Mouse (Mus musculus) liver, embryonic 15.5 days (tissue): ENCODE data around the gene Olfr342. TPM values are rescaled to one million over a fixed set of nuclear protein-coding genes. Genes with fewer than 3 reads are reported as not detected.

Experiments
- ATAC-seq: fragments of 200-750 bp; cut with Nextera tagmentation; 2 replicates; pipeline ENCODE4 v1.8.0; 2017; ENCODE audit warnings: moderate number of reproducible peaks, mild to moderate bottlenecking, moderate library complexity; ENCODE audit not compliant: insufficient read depth
- H3K27ac ChIP-seq: fragments of 300-500 bp; sonication (generic); replicated peaks from 2 replicates; pipeline ENCODE4 v1.5.1; 2015; ENCODE audit warnings: mild to moderate bottlenecking, inconsistent platforms
- H3K27me3 ChIP-seq: fragments of 300-500 bp; sonication (generic); 2 replicates; pipeline ENCODE4 v1.6.1; 2015; ENCODE audit warnings: mild to moderate bottlenecking, inconsistent platforms
- H3K36me3 ChIP-seq: fragments of 300-500 bp; sonication (generic); replicated peaks from 2 replicates; pipeline ENCODE4 v1.6.1; 2015; ENCODE audit warnings: moderate library complexity, mild to moderate bottlenecking, inconsistent platforms
- H3K4me1 ChIP-seq: fragments of 300-500 bp; sonication (generic); replicated peaks from 2 replicates; pipeline ENCODE4 v1.6.1; 2015; ENCODE audit warnings: inconsistent platforms
- H3K4me2 ChIP-seq: fragments of 300-500 bp; sonication (generic); 2 replicates; pipeline ENCODE4 v1.6.1; 2015; ENCODE audit warnings: moderate library complexity, mild to moderate bottlenecking, inconsistent platforms
- H3K4me3 ChIP-seq: fragments of 300-500 bp; sonication (generic); replicated peaks from 2 replicates; pipeline ENCODE4 v1.5.1; 2015; ENCODE audit warnings: mild to moderate bottlenecking, inconsistent platforms
- H3K9ac ChIP-seq: fragments of 300-500 bp; sonication (generic); 2 replicates; pipeline ENCODE4 v1.6.1; 2015; ENCODE audit warnings: moderate library complexity, mild to moderate bottlenecking, inconsistent platforms
- H3K9me3 ChIP-seq: fragments of 300-500 bp; sonication (generic); replicated peaks from 2 replicates; pipeline ENCODE4 v1.6.1; 2016; ENCODE audit warnings: inconsistent platforms
- WGBS: fragments of 180-500 bp; shearing (Covaris S2); methylation state at CpG from one replicate; pipeline ENCODE4 v1.1.7; 2015; ENCODE audit warnings: mixed read lengths; ENCODE audit not compliant: insufficient replicate concordance; 5-methylcytosine and 5-hydroxymethylcytosine counted together
- polyA plus RNA-seq: library from polyadenylated mRNA; unstranded; fragments of >200 nt; fragmentation: Nextera tagmentation; extraction: Ambion mirVana; gene quantifications from 2 replicates; pipeline ENCODE4 v1.2.1, GENCODE M21; 2015

Olfr342 gene
- polyA plus RNA-seq: not detected in 2 replicates

DNA sequence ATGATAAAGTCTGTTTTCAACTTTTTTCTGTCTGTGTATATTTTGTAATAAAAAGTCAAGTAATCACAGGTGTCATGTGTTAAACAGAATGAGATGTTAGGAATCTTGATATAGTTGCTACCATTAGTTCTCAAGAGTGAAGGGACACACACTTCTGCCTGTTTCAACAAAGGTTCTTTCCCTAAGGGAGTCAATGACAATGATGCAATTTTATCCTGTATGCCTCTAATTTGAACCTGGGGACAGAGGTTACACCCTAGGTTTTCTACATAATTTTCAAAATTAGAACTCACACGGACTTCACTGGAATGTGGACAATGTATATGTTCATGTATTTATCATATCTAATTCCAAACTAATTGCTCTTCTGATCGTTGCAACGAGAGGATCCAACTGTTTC is at the start of gene Olfr342:
Olfr342 (plus strand) TSS at position 301 of the 400 bp plus-strand sequence.
- Histone ChIP-seq H3K4me1 (no peaks in the 10 kb centered on the region), H3K9ac (no peak within 1 kb of the TSS), H3K4me2 (no peak within 1 kb of the TSS), H3K9me3 (no peaks in the 10 kb centered on the region), H3K27ac (no peak within 1 kb of the TSS), H3K4me3 (no peak within 1 kb of the TSS), H3K36me3 (no peaks in the 10 kb centered on the region), H3K27me3 (no peaks in the 10 kb centered on the region)
- 31% methylated on average over 3 of the region's 3 CpGs for WGBS
- ATAC-seq: no peak

DNA sequence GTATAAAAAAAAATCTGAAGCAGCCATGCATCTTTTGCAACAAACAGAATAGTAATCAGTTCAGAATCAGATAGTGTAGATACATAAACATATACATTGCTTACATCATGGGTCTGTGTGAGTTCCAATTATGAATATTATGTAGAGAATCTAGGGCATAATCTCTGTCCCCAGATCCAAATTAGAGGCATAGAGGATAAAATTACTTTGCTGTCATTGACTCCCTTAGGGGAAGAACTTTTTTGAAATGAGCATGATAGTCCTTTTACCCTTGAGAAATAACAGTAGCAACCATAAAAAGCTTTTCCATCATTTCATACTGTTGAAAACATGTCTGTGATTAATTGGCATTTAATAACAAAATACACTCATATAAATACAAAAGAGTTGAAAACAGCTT is 42.4 kb upstream of the Olfr342 start, which contains the start of gene Olfr341:
Olfr341 (minus strand) TSS at position 101 of the 400 bp plus-strand sequence.
- H3K4me2 ChIP-seq: no peak within 1 kb of the TSS
- ATAC-seq: no peak
- H3K36me3 ChIP-seq: no peaks in the 10 kb centered on the region
- no peaks in the 10 kb centered on the region for H3K27me3 ChIP-seq
- no peak within 1 kb of the TSS for H3K9ac ChIP-seq
- no peak within 1 kb of the TSS for H3K4me3 ChIP-seq
- no peaks in the 10 kb centered on the region for H3K9me3 ChIP-seq
- no peaks in the 10 kb centered on the region for H3K4me1 ChIP-seq
- no peak within 1 kb of the TSS for H3K27ac ChIP-seq

DNA sequence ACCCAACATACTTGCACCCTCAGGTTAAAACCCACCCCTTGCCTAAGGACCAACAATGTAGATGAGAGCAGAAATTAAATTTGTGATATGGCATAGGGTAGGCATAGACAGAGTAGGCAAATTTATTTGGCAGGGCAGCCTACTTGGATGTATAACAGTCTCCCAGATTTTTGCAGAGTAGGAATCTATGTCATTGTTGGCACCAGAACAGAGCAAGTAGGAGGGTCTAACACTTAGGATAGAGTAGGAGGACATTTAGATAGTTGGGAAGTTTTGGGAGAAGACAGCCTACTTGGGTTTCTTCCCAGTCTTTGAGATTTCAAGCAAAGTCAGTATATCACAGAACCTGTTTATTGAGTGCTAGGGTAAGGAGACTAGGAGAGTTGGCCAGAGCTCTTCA is 40.4 kb downstream of the Olfr342 start:
- Histone ChIP-seq H3K27ac (no peak overlapping the region), H3K36me3 (no peaks in the 10 kb centered on the region), H3K9me3 (no peaks in the 10 kb centered on the region), H3K4me1 (no peaks in the 10 kb centered on the region), H3K9ac (no peak overlapping the region), H3K27me3 (no peaks in the 10 kb centered on the region), H3K4me3 (no peak overlapping the region), H3K4me2 (no peak overlapping the region)
- no peak for ATAC-seq

DNA sequence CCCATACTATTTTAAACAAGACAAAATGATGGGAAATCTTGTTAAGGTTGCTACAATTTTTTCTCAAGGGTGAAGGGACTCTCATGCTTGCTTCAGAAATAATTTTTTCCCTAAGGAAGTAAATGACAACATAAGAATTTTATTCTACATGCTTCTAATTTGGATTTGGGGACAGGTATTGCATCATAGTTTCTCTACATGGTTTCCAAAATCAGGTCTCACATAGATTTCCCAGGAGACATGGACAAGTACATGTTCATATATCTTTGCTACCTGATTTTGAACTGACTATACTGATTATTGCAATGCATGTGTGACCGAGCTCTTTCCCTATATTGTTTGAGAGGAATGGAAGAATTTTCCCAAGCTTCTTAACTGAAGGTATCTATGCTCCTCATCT is 41.6 kb downstream of the Olfr342 start, which contains the start of gene Olfr344:
Olfr344 (plus strand) TSS at position 301 of the 400 bp plus-strand sequence.
- H3K27ac ChIP-seq: no peak within 1 kb of the TSS
- H3K27me3 ChIP-seq: no peaks in the 10 kb centered on the region
- no peak within 1 kb of the TSS for H3K4me2 ChIP-seq
- 48% methylated on average over 1 of the region's 1 CpGs for WGBS
- no peaks in the 10 kb centered on the region for H3K9me3 ChIP-seq
- H3K9ac ChIP-seq: no peak within 1 kb of the TSS
- H3K4me1 ChIP-seq: no peaks in the 10 kb centered on the region
- no peak within 1 kb of the TSS for H3K4me3 ChIP-seq
- ATAC-seq: no peak
- H3K36me3 ChIP-seq: no peaks in the 10 kb centered on the region

DNA sequence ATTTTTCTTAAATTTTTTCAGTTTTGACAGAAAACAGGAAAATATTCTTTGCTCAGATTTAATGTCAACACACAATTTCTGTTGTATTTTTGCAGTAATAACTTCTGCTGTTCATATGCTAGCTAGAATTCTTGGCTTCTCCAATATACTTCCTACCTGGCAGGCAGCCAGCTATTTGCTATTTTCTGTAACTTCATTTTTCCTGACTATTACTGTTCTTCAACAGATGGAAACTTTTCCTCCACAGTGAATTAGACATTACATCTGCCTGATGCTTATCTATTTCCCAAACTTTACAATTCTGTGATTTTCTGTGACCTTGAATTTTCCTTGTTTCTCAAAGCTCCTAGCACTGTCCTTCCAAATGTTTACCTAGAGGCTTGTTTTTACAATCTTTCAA is 42.2 kb downstream of the Olfr342 start:
- no peak overlapping the region for H3K4me3 ChIP-seq
- no peak overlapping the region for H3K27ac ChIP-seq
- H3K36me3 ChIP-seq: no peaks in the 10 kb centered on the region
- H3K9ac ChIP-seq: no peak overlapping the region
- no peaks in the 10 kb centered on the region for H3K27me3 ChIP-seq
- no peak for ATAC-seq
- no peak overlapping the region for H3K4me2 ChIP-seq
- no peaks in the 10 kb centered on the region for H3K9me3 ChIP-seq
- no peaks in the 10 kb centered on the region for H3K4me1 ChIP-seq

DNA sequence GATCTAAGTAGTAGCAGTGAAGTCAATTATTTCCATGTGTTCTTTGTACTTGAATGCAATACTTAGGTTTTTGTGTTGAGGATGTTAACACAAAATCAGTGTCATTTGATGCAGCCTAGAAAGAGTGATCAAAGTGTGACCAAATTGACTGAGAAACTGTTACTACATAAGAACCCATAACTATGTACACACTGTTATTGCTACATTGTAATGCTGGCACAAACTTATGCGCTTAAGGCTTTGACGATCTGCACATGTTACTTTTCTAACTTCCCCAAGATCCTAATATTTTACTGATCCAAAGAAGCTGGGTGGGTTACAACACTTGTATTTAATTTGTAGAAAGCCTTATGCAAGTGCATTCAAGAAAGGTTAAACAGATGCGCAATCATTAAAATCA is 43.0 kb downstream of the Olfr342 start:
- Histone ChIP-seq H3K9me3 (no peaks in the 10 kb centered on the region), H3K27ac (no peak overlapping the region), H3K4me1 (no peaks in the 10 kb centered on the region), H3K4me3 (no peak overlapping the region), H3K27me3 (no peaks in the 10 kb centered on the region), H3K4me2 (no peak overlapping the region), H3K36me3 (no peaks in the 10 kb centered on the region), H3K9ac (no peak overlapping the region)
- WGBS: 74% methylated on average over 3 of the region's 3 CpGs
- ATAC-seq: no peak

Other genes with a start within 250 kb of the Olfr342 start
- not detected in 2 replicates for gene Olfr338, start 151.5 kb upstream of the Olfr342 start, polyA plus RNA-seq
- not detected in 2 replicates for gene Olfr339, start 106.1 kb upstream of the Olfr342 start, polyA plus RNA-seq
- gene Olfr340, start 72.4 kb upstream of the Olfr342 start, polyA plus RNA-seq: not detected in 2 replicates
- not detected in 2 replicates for gene Olfr341, start 42.5 kb upstream of the Olfr342 start, polyA plus RNA-seq
- not detected in 2 replicates for gene Olfr344, start 41.7 kb downstream of the Olfr342 start, polyA plus RNA-seq
- gene Olfr345, start 115.0 kb downstream of the Olfr342 start, polyA plus RNA-seq: not detected in 2 replicates
- not detected in 2 replicates for gene Olfr346, start 160.8 kb downstream of the Olfr342 start, polyA plus RNA-seq
- not detected in 2 replicates for gene Olfr347, start 206.9 kb downstream of the Olfr342 start, polyA plus RNA-seq